Mouse (Mus musculus) E14TG2a.4 (cell line): ENCODE results near the gene Ubxn7.

Source experiments
- CTCF ChIP-seq: conservative IDR thresholded peaks from 2 replicates; pipeline ENCODE4 v1.5.1; 2014; ENCODE audit warnings: low read length
- NANOG ChIP-seq: IDR thresholded peaks from 2 replicates; pipeline ENCODE4 v1.6.1; 2014; ENCODE audit warnings: borderline replicate concordance, low read length, mixed read lengths
- POU5F1 ChIP-seq: IDR thresholded peaks from 2 replicates; pipeline ENCODE4 v1.6.1; 2014; ENCODE audit warnings: low read length, borderline replicate concordance

GRCm38 (mm10) chr16:32400267-32400666 lies 68.2 kb downstream of the Ubxn7 start, which contains the start of gene Tm4sf19:
- TF ChIP-seq CTCF: no peak
- TF ChIP-seq POU5F1: no peak
- TF ChIP-seq NANOG: no peak
